Mouse (Mus musculus): ENCODE measurements at regions not wholly inside any gene's neighbourhood (a gene's known extent, or its start where the extent isn't known, plus 50 kb on each side); places are given as distances from the start of the nearest gene placed in this dataset.

- DNase-seq (ENCODE audit: low spot score in 2 of 2), result no peak
Observed at GRCm38 (mm10) chr4:105555941-105556340, 233.7 kb upstream of the Gm12728 start.

- DNase-seq (ENCODE audit: low spot score in 2 of 2), result no peak
Observed at GRCm38 (mm10) chr4:105557396-105557795, 232.3 kb upstream of the Gm12728 start.

- DNase-seq (ENCODE audit: low spot score in 2 of 2), result no peak
Observed at GRCm38 (mm10) chr4:105560055-105560454, 229.6 kb upstream of the Gm12728 start.

- DNase-seq (ENCODE audit: low spot score in 2 of 2), result no peak
Observed at GRCm38 (mm10) chr4:105560781-105561180, 228.9 kb upstream of the Gm12728 start.

- no peak for DNase-seq (ENCODE audit: low spot score in 2 of 2)
Observed at GRCm38 (mm10) chr4:105561611-105562010, 228.1 kb upstream of the Gm12728 start.

- no peak for DNase-seq (ENCODE audit: low spot score in 2 of 2)
Observed at GRCm38 (mm10) chr4:105565796-105566195, 223.9 kb upstream of the Gm12728 start.

- no peak for DNase-seq (ENCODE audit: low spot score in 2 of 2)
Observed at GRCm38 (mm10) chr4:105566513-105567457, 222.9 kb upstream of the Gm12728 start.

GRCm38 (mm10) chr4:105569671-105570070 lies 220.0 kb upstream of the Gm12728 start:
- DNase-seq (ENCODE audit: low spot score in 2 of 2), result no peak

GRCm38 (mm10) chr4:105575550-105575949 lies 214.1 kb upstream of the Gm12728 start:
- DNase-seq (ENCODE audit: low spot score in 2 of 2), result no peak

GRCm38 (mm10) chr4:105580987-105581386 lies 208.7 kb upstream of the Gm12728 start:
- no peak for DNase-seq (ENCODE audit: low spot score in 2 of 2)

- DNase-seq (ENCODE audit: low spot score in 2 of 2), result no peak
Observed at GRCm38 (mm10) chr4:105584329-105584925, 205.2 kb upstream of the Gm12728 start.

- DNase-seq (ENCODE audit: low spot score in 2 of 2), result no peak
Observed at GRCm38 (mm10) chr4:105603661-105604060, 186.0 kb upstream of the Gm12728 start.

- DNase-seq (ENCODE audit: low spot score in 2 of 2), result no peak
Observed at GRCm38 (mm10) chr4:105604607-105605006, 185.1 kb upstream of the Gm12728 start.

GRCm38 (mm10) chr4:105606731-105607130 lies 182.9 kb upstream of the Gm12728 start:
- no peak for DNase-seq (ENCODE audit: low spot score in 2 of 2)

GRCm38 (mm10) chr4:105610917-105611316 lies 178.8 kb upstream of the Gm12728 start:
- no peak for DNase-seq (ENCODE audit: low spot score in 2 of 2)

- no peak for DNase-seq (ENCODE audit: low spot score in 2 of 2)
Observed at GRCm38 (mm10) chr4:105614390-105614789, 175.3 kb upstream of the Gm12728 start.

GRCm38 (mm10) chr4:105626371-105627320 lies 163.0 kb upstream of the Gm12728 start:
- peak in 1 of 2 experiments; percentile 45 for DNase-seq (ENCODE audit: low spot score in 2 of 2)

- no peak for DNase-seq (ENCODE audit: low spot score in 2 of 2)
Observed at GRCm38 (mm10) chr4:105629581-105629980, 160.1 kb upstream of the Gm12728 start.

- no peak for DNase-seq (ENCODE audit: low spot score in 2 of 2)
Observed at GRCm38 (mm10) chr4:105630595-105631369, 158.9 kb upstream of the Gm12728 start.

- DNase-seq (ENCODE audit: low spot score in 2 of 2), result no peak
Observed at GRCm38 (mm10) chr4:105632581-105633358, 156.9 kb upstream of the Gm12728 start.
